Mouse (Mus musculus) ES-Bruce4 (cell line): ENCODE data around the gene Actn3.

Experiments used
- CTCF ChIP-seq: IDR thresholded peaks from one replicate; pipeline ENCODE4 v1.8.1; 2011; ENCODE audit warnings: low read depth, low read length
- EP300 ChIP-seq: IDR thresholded peaks from 2 replicates; pipeline ENCODE4 v1.6.1; 2011; ENCODE audit warnings: low read depth, low read length; ENCODE audit not compliant: insufficient read depth
- POLR2A ChIP-seq: IDR thresholded peaks from one replicate; pipeline ENCODE4 v1.8.1; 2011; ENCODE audit warnings: low read length; ENCODE audit not compliant: insufficient read depth

DNA sequence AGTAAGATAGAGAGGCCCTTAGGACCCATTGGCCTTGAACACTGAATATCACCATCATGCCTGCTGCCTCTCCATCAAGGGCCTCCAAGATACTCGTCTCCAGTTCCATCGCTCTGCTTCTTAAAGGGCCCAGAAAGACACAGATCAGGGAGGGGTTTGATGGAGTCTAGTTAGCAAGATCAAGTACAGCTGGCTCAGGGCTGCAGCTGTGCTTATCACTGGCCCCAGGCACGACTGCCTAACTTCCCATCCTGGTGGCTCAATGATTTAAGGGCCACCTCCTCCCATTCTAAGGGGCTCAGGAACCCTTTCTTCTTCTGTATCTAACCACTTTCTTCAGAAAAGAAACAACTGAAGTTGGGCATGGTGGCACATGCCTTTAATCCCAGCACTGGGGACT lies 14.1 kb upstream of the Actn3 start:
- no peak for TF ChIP-seq CTCF
- TF ChIP-seq POLR2A = no peak
- TF ChIP-seq EP300 = no peak
